Mouse (Mus musculus): ENCODE results near the gene Spats2l.
A peak's percentile ranks its signal among the peaks of the same experiment; 100 is the strongest.

Gene Spats2l

GRCm38 (mm10) chr1:57884867-57885266, 110.9 kb downstream of the Spats2l start:
- no peak for DNase-seq (ENCODE audit: extremely low read depth, low read depth, low spot score)

GRCm38 (mm10) chr1:57889803-57890202, 115.8 kb downstream of the Spats2l start:
- no peak for DNase-seq (ENCODE audit: extremely low read depth, low read depth, low spot score)

GRCm38 (mm10) chr1:57890259-57890902, 116.4 kb downstream of the Spats2l start:
- DNase-seq (ENCODE audit: extremely low read depth, low read depth, low spot score) = peak; percentile 30

GRCm38 (mm10) chr1:57890903-57891267, 116.9 kb downstream of the Spats2l start:
- no peak for DNase-seq (ENCODE audit: extremely low read depth, low read depth, low spot score)

GRCm38 (mm10) chr1:57901494-57901893, 127.5 kb downstream of the Spats2l start:
- DNase-seq (ENCODE audit: extremely low read depth, low read depth, low spot score) = no peak

GRCm38 (mm10) chr1:57903793-57904192, 129.8 kb downstream of the Spats2l start:
- no peak for DNase-seq (ENCODE audit: extremely low read depth, low read depth, low spot score)

GRCm38 (mm10) chr1:57905912-57906311, 131.9 kb downstream of the Spats2l start:
- DNase-seq (ENCODE audit: extremely low read depth, low read depth, low spot score) = no peak

- DNase-seq (ENCODE audit: extremely low read depth, low read depth, low spot score) = no peak
Measured at GRCm38 (mm10) chr1:57906312-57906711, 132.3 kb downstream of the Spats2l start.

- DNase-seq (ENCODE audit: extremely low read depth, low read depth, low spot score) = no peak
Measured at GRCm38 (mm10) chr1:57911561-57911960, 137.6 kb downstream of the Spats2l start.

- DNase-seq (ENCODE audit: extremely low read depth, low read depth, low spot score) = no peak
Measured at GRCm38 (mm10) chr1:57917342-57917741, 143.4 kb downstream of the Spats2l start.

- DNase-seq (ENCODE audit: extremely low read depth, low read depth, low spot score) = no peak
Measured at GRCm38 (mm10) chr1:57918567-57918966, 144.6 kb downstream of the Spats2l start.

GRCm38 (mm10) chr1:57934287-57934686, 160.3 kb downstream of the Spats2l start:
- DNase-seq (ENCODE audit: extremely low read depth, low read depth, low spot score) = no peak

GRCm38 (mm10) chr1:57940691-57941090, 166.7 kb downstream of the Spats2l start:
- no peak for DNase-seq (ENCODE audit: extremely low read depth, low read depth, low spot score)

- DNase-seq (ENCODE audit: extremely low read depth, low read depth, low spot score) = no peak
Measured at GRCm38 (mm10) chr1:57941095-57941494, 167.1 kb downstream of the Spats2l start.

- no peak for DNase-seq (ENCODE audit: extremely low read depth, low read depth, low spot score)
Measured at GRCm38 (mm10) chr1:57941734-57942133, 167.8 kb downstream of the Spats2l start.

GRCm38 (mm10) chr1:57942215-57942614, 168.3 kb downstream of the Spats2l start:
- DNase-seq (ENCODE audit: extremely low read depth, low read depth, low spot score) = no peak

GRCm38 (mm10) chr1:57947552-57948347, 173.8 kb downstream of the Spats2l start:
- no peak for DNase-seq (ENCODE audit: extremely low read depth, low read depth, low spot score)

- DNase-seq (ENCODE audit: extremely low read depth, low read depth, low spot score) = no peak
Measured at GRCm38 (mm10) chr1:57949195-57949594, 175.2 kb downstream of the Spats2l start.

- no peak for DNase-seq (ENCODE audit: extremely low read depth, low read depth, low spot score)
Measured at GRCm38 (mm10) chr1:57949716-57950115, 175.8 kb downstream of the Spats2l start.

- no peak for DNase-seq (ENCODE audit: extremely low read depth, low read depth, low spot score)
Measured at GRCm38 (mm10) chr1:57952509-57952908, 178.5 kb downstream of the Spats2l start.

GRCm38 (mm10) chr1:57953586-57954375, 179.8 kb downstream of the Spats2l start:
- no peak for DNase-seq (ENCODE audit: extremely low read depth, low read depth, low spot score)

- no peak for DNase-seq (ENCODE audit: extremely low read depth, low read depth, low spot score)
Measured at GRCm38 (mm10) chr1:57954376-57954765, 180.4 kb downstream of the Spats2l start.
